Mouse (Mus musculus) cerebellum, postnatal 10 days (tissue): Measurements from ENCODE around the gene Hectd4.
A peak's percentile ranks its signal among the peaks of the same experiment; 100 is the strongest.

ENCODE experiments used
- DNase-seq, 2 experiments: peaks; one replicate each; pipeline ENCODE4 v3.0.0; 2021; ENCODE audit warnings: mixed read lengths in 2 of 2

Gene Hectd4

DNA sequence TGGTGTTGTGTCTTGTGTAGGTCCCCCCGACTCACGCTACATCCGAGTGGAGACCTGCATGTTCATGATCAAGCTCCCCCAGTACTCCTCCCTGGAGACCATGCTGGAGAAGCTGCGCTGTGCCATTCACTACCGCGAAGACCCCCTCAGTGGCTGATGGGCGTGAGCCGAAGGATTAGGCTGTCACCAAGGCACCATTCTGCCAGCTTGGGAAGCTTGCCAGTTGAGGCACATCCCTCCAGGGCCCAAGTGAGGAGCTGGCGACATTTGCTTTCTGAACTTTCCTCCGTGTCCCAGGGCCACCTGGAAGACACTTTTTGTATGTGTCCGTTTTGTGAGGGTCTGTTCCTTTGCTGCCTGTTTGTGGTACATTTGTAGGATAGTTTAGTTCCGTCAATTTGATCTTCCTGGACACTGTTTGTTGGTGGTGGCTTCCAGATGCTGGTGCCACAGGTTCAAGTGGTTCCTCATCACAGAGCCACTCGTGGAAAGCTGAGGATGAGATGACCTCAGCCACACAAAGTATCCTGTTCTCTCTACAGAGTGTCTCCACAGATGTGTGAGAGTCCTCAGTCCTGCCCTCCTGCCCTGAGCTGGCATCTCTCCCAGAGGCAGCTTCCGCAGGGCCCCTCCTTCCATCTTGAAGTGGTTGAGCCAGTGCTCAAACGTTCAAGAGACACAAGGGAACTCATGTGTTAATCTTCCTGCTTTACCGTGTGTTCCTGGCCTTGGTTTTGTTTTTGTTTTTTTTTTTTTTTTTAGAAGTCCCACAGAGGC is 146.6 kb downstream of the Hectd4 start:
- DNase-seq = peak; percentile 59 to 68

DNA sequence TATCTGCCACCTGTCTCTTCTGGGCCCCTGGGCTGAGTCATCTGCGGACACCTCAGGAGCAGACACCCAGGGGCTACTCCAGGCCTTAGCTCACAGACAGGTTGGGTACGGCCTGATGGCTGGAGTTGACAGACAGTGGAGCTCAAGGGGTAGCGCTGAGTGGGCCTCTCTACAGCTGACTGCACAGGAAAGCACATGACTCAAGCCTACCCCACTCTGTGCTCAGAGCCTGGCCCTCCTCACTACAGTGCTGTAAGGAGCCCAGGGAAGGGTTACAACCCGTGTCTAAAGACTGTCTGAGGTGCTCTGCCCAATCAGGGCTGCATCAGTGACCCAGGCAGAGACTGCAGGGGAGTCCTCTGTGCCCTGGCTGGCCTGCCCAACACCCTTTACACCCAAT is 147.2 kb downstream of the Hectd4 start:
- no peak for DNase-seq

DNA sequence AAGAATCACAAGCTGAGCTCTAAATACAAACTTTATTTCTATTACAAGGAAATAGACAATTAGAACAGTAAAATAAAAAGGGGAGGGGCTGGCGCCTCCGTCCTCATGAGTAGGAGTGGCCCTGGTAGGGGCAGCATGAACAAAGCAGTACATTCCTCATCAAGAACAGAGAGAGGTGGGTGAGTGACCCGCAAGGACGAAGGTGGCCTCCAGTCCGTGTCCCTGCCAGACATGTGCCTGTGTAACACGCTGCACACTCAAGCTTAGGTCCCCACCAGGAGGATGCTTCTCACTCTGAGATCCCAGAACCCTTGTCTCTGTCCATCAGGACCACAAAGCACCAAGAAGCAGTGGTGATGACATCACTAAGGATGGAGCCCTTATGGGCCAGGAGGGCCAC is 151.7 kb downstream of the Hectd4 start:
- DNase-seq = no peak

DNA sequence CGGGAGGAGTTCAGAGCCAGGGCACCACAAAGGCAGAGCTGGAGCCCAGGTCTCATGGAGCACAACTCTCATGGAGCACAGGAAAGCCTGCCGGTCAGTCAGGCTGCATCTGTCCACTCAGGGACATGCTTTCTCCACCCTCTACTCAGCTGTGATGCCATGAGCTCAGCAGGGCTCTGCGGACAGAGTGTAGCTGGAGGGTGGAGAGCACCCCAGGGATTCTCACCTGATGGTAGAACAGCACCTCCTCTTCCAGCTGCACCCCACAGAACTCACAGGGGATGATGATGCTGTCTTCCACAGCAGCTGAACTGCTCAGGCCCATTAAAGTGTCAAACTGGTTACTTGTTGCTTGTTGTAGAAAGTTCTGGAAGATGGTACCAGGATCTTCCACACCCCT is 154.8 kb downstream of the Hectd4 start:
- no peak for DNase-seq

DNA sequence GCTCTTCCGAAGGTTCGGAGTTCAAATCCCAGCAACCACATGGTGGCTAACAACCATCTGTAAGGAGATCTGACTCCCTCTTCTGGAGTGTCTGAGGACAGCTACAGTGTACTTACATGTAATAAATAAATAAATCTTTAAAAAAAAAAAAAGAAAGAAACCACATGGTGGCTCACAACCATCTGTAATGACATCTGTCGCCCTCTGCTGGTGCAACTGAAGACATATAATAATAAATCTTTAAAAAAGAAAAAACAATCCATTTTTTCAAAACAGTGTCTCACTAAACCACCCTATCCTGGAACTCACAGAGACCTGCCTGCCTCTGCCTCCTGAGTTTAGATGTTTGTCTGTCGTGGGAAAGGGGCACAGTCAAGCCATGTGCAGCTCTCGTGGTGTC is 157.0 kb downstream of the Hectd4 start:
- DNase-seq = peak; percentile 60 to 69

DNA sequence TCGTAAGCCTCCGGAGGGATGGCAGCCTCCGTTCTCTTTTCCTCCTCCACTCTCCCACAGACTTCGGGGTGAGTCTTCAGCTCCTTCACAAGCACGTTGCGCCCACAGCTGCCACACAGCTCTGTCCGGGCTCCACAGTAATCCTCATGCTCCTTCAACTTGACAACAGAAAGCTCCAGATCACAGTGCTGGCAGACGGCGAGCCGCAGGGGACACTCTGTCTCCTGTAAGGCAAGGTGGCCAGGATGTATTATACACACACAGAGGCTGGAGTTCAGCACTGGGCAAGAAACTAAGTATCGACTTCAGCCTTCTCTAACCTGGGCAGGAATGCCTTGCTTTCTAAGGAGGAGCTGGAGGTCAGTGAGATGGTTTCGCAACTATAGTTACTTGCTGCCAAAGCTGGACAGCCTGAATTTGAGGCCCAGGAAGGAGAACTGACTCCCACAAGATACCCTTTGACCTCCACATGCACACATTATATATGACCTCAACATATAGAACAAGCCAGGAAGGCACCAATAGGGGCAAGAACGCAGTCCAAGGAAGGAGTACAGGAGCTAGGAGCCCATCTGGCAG is 158.7 kb downstream of the Hectd4 start:
- no peak for DNase-seq

DNA sequence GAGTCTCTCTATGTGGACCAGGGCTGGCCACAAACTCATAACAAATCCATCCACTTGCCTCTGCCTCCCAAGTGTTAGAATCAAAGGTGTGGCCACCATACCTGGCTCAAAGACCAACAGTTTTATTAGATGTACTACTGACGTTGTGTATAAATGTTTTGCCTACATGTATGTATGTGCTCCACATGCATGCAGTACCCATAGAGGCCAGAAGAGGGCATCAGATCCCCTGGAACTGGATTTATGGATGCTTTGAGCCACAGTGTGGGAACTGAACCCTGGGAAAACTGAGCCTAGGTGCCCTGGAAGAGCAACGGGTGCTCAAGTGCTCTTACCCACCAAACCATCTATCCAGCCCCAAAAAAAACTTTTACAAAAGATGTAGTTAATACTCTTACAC is 160.7 kb downstream of the Hectd4 start:
- DNase-seq = no peak

DNA sequence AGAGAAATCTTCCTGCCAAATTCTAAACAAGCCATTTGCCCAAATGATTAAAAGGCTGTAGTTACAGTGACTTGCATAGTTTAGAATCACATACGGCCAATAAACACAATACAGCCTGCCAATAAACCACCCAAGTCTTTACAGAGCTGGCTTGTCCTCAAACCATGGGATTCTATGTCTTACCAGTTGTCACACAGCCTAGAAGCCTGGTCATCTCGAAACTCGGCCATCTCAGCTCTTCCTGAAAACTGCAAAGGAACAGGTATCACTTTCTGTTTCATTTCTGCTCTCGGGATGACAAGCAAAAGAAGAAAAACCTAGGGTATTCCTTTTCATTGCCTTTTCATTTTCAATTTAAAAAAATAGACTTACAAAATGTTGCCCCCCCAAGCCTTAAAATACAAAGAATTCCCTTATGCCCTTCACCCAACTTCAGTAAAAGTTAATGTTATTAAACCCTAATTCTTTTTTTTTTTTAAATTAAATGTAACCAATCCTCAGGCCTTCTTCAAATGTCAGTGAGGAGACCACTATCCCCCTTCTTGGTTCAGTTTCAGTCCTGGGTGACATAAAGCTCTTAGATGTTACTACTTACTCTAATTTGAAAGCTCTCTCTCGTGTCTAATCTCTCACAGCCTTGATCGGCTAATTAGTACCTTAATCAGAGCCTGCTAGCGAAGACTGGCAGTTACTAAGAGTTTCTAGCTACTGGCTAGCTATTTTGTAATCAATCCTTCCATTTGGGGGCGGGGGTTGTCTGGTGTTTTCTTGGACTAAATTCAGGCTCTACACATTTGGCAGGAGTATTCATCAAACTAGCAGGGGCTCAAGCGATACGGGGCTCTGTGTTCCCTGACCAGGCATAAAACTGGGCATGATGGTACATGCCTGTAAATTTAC is 164.1 kb downstream of the Hectd4 start:
- DNase-seq = no peak

DNA sequence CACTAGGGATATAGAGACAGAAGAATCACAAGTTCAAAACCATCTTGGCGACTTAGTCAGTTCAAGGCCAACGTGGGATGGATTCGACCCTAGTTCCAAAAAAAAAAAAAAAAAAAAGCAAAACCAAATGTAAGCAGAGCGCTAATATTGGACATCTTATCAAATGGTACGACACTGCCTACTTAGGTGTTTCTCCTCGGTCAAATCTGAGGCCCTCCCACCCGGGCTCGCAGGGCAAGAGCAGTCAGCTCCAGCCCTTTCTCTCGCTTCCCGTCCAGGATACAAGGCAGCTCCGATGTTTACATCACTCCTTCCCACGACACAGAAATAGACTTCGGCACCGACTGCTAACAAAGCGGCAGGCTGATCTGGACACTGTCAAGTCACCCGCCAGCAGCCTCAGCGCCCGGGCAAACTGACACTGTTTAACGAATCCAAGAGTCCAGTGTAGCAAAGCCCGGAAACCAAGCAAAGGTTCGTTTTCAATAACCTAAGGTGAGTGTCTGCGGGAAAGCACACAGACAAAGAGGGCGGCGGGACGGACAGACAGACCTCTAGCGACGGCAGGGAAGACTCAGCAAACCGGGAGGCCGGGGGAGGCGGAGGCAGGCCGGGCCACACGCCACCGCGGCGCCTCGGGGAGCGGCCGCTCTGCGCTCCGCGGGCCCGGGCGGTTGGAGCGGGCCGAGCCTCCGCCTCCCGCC is 164.9 kb downstream of the Hectd4 start:
- DNase-seq = no peak

DNA sequence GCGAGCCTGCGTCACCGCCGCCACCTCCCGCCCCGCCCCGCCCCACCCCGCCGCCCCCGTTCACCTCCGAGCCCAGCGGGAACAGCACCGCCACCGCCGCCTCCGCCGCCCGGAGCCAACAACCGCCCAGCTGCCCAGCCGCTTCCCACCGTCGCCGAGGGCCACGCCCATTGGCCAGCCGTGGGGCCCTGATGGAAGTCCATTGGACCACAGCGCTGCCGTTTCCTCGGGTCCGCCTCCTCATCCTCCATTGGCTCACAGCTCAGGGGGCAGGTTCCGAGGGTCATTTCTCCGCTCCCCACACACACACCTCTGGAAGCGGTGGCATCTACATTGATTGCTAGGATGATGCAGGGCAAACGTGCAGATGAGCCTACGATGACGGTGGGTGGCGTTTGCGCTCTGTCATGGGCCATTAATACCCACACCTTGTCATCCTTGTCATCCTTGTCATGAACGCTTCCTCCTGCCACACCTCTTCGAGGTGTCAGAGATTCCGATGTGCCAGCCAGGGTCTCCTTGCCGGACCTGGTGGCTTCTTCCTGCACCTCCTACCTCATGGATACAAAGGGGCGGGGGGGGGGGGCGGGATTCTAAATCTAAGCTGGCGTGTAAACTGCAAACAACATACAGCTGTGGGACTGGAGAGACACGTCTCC is 165.6 kb downstream of the Hectd4 start, which contains the start of gene Trafd1:
Gene Trafd1, minus strand, starts transcription at position 172 of the 659 bp plus-strand sequence.
- peak; percentile 97 to 98 for DNase-seq

DNA sequence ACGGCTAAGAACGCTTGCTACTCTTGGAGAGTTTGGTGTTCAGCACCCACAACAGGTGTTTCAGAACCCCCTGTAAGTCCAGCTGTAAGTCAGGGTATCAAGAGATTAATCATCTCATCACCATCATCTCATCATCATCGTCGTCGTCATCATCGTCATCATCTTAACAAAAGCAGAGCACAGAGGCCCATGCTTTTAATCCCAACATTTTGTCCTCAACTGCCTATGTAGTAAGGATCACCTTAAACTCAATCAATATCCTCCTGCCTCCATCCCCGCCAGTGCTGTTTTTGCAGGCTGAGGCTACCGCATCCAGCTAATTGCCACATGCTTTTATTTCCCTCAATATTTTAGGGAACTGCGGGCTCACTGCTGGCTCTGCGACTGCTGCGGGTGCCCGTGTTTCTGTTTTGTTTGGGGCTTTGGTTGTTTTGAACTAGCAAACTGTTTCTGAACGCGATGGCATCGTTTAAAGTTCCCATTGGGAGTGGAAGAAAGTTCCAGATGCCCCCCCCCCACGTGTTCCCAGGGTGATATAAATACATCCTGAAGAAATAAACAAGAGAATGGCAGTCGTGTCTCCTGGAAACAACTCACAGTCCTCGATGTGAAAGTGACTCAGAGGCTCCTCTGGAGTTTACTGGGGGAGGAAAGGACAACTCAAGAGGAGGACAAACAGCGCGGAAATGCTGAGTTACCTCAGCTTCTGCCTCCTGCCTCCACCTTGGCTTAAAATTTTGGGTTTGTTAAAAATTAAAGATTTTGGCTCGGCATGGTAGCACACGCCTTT is 166.3 kb downstream of the Hectd4 start:
- DNase-seq = peak in 1 of 2 experiments; percentile 21

DNA sequence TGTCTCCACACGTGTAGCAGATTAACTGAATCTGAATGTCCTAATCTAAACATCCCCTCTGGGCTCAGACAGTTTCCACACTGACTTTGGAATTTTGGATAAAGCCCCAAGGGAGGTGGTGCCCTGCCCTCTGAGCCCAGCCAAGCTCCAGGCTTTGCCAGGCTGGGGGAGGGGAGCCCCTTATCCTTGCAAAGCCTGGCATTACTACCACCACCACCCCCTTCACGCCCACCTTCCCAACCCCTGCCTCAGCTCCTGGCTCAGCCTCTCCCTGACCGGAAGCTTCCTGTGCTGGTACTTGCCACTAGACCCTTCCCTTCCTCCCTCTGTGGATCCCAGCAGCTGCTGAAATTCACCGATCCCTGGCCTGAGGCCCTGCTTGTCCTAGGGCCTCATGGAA is 167.1 kb downstream of the Hectd4 start:
- peak in 1 of 2 experiments; percentile 28 for DNase-seq

DNA sequence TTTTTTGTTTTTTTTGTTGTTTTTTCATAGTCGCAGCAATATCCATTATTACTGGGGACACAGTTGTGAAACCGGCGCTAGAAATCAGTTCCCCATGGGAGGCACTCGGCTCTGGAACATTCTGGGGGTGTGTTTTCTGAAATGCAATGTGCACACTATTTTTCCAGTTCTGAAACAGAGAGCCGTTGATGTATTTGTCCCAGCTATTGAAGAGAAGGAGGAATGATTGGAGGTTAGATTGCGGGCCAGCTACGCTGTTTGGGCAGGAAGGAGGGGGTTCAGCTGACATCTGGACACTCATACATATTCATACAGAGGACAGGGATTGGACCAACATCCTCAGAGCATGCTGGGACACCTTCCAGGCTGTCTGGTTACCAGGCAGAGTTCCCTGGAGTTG is 169.1 kb downstream of the Hectd4 start:
- DNase-seq = peak; percentile 24 to 43

DNA sequence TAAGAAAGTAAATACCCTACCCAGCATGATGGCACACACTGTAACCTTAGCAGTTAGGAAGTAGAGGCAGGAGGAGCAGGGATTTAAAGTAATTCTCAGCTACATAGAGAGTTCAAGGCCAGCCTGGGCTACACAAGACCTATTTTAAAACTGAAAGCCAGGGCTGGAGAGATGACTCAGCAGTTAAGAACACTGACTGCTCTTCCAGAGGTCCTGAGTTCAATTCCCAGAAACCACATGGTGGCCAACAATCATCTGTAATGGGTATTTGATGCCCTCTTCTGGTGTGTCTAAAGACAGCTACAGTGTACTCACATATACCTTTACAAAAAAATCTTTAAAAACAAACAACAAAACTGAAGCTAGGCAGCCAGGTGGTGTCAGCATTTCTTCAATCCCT is 169.7 kb downstream of the Hectd4 start:
- DNase-seq = no peak

DNA sequence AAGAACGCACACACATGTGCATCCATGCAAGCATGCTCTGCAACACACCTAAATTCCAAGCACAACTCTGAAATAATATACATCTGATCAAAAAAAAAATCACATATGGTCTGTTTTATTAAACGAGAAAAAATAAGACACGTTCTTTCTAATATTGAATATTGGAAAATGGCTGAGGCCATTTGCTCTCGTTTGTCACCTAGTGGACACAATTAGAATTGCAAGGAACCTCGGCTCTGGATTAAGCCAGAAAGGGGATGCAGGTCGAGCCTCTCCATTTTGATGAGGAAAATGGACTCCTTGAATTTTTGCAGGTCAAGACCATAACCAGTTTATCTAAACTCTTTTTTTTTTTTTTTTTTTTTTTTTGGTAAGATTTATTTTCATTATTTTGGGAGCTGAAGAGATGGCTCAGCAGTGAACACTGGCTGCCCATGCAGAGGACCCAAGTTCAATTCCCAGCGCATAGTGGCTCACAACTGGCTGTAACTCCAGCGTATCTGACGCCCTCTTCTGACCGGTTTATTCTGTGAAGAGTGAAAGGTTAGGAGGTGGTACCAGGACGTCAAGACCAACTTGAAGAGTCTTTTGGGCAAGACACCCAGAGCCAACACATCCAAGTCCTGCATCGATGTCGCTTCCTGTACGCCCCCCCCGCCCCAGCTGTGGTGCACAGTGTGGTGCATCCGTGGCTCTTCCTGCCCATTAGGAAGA is 172.8 kb downstream of the Hectd4 start:
- peak; percentile 77 to 88 for DNase-seq

DNA sequence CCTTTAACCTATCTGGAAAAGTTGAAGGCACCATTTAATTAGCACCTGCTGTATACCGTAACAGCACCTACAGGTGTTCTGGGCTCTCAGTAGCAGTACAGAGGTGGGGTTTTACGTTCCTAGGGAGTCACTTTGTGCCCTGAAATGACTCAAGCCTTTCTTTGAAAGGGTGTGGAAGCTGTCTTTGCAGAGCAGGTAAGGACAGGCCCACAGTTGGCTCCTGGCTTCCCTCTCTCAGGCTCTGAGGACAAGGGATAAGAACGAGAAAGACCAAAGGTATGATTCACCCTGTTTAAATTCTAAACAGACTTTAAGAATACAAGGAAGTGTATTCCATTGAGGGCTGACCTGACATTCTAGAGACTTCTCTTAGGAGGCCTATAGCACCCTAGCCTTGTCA is 173.4 kb downstream of the Hectd4 start:
- no peak for DNase-seq

DNA sequence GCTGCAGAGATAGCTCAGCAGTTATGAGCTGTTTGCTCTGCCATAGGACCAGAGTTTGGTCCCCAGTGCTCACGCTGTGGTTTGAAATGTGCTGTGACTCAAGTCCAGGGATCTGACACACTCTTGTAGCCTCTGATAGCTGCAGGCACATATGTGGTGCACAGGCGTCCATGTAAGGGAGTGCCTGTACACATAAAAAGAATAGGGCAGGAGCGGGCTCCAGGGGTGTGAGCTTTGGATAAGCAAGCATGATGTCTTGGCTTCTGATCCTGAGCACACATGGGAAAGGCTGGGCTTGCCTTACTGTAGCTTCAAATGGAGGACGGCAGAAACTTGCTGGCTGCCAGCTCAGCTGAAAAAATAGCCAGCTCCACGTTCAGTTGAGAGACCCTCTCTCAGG is 175.6 kb downstream of the Hectd4 start:
- no peak for DNase-seq

DNA sequence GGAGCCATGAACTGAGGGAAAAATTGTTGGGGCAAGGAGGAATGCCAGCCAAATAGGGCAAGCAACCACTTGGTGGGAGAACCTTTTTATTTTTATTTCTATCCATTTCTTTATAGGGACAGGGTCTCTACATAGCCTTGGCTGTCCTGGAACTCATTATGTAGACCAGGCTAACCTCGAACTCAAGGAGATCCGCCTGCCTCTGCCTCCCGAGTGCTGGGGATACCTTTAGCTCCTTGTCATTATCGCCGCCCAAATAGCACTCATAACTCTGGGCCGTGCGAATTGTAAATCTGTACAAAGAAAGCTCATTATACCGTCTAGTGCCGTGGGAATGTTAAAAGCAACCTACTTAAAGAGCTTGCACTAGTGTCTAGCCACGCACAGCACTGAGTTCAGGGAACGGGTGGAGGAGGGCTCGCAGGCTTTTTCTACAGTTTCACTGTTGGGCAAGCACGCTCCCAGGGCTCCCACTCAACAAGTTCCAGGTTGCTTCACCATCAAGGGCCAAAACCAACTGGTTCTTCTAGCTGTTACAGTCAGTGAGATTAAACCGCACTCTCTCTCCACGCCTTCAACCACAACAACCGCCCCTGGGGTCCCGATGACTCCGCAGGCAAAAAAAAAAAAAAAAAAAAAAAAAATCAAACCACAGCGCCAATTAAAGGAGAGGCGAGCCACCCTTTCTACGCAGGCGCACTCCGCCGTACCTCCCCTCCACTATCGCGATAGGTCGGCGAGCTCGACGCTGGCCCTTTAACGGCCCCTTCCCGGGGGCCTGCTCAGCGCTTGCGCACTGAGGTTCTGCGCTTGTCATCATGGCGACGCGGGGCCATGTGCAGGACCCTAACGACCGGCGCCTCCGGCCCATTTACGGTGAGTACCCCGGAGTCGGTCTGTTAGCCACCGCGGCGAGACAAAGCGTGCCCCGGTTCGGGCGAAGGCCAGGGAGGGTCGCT is 177.4 kb downstream of the Hectd4 start, which contains the start of gene Naa25:
Gene Naa25, plus strand, starts transcription at position 750 of the 959 bp plus-strand sequence.
- DNase-seq = peak; percentile 98 to 99
